Mouse (Mus musculus): ENCODE data around the gene Apoc1.
"Not testable (repeated sequence)": the region's sequence is repeated elsewhere in the genome, so short reads cannot be mapped to it uniquely, and the experiment has no call there.

Apoc1 gene

GRCm38 (mm10) chr7:19705271-19705670, 12.8 kb upstream of the Apoc1 start:
- DNase-seq (ENCODE audit: low read depth, low spot score) = no peak

GRCm38 (mm10) chr7:19704475-19704874, 12.0 kb upstream of the Apoc1 start:
- no peak for DNase-seq (ENCODE audit: low read depth, low spot score)

- DNase-seq (ENCODE audit: low read depth, low spot score) = no peak
Measured at GRCm38 (mm10) chr7:19702859-19703555, 10.5 kb upstream of the Apoc1 start.

GRCm38 (mm10) chr7:19701069-19701761, 8.8 kb upstream of the Apoc1 start:
- peak; percentile 75 for DNase-seq (ENCODE audit: low read depth, low spot score)

- no peak for DNase-seq (ENCODE audit: low read depth, low spot score)
Measured at GRCm38 (mm10) chr7:19700299-19701068, 8.0 kb upstream of the Apoc1 start.

- DNase-seq (ENCODE audit: low read depth, low spot score) = no peak
Measured at GRCm38 (mm10) chr7:19699827-19700148, 7.3 kb upstream of the Apoc1 start.

GRCm38 (mm10) chr7:19698907-19699826, 6.7 kb upstream of the Apoc1 start, which contains the start of gene Apoe:
Gene Apoe (minus strand): TSS chr7:19699188.
- DNase-seq (ENCODE audit: low read depth, low spot score) = no peak

- no peak for DNase-seq (ENCODE audit: low read depth, low spot score)
Measured at GRCm38 (mm10) chr7:19697949-19698906, 5.8 kb upstream of the Apoc1 start.

- DNase-seq (ENCODE audit: low read depth, low spot score) = no peak
Measured at GRCm38 (mm10) chr7:19696336-19696873, 3.9 kb upstream of the Apoc1 start.

GRCm38 (mm10) chr7:19695881-19696280, 3.4 kb upstream of the Apoc1 start:
- DNase-seq (ENCODE audit: low read depth, low spot score) = no peak

- no peak for DNase-seq (ENCODE audit: low read depth, low spot score)
Measured at GRCm38 (mm10) chr7:19695213-19695594, 2.7 kb upstream of the Apoc1 start.

GRCm38 (mm10) chr7:19694336-19695212, 2.1 kb upstream of the Apoc1 start:
- no peak for DNase-seq (ENCODE audit: low read depth, low spot score)

GRCm38 (mm10) chr7:19693421-19693820, 961 bp upstream of the Apoc1 start:
- no peak for DNase-seq (ENCODE audit: low read depth, low spot score)

GRCm38 (mm10) chr7:19691434-19691833, 1.0 kb downstream of the Apoc1 start:
- DNase-seq (ENCODE audit: low read depth, low spot score) = no peak

GRCm38 (mm10) chr7:19690845-19691244, 1.6 kb downstream of the Apoc1 start:
- no peak for DNase-seq (ENCODE audit: low read depth, low spot score)

GRCm38 (mm10) chr7:19688611-19689010, 3.8 kb downstream of the Apoc1 start:
- no peak for DNase-seq (ENCODE audit: low read depth, low spot score)

GRCm38 (mm10) chr7:19688101-19688500, 4.4 kb downstream of the Apoc1 start:
- no peak for DNase-seq (ENCODE audit: low read depth, low spot score)

GRCm38 (mm10) chr7:19686927-19687583, 5.4 kb downstream of the Apoc1 start:
- DNase-seq (ENCODE audit: low read depth, low spot score) = not testable (repeated sequence)

- no peak for DNase-seq (ENCODE audit: low read depth, low spot score)
Measured at GRCm38 (mm10) chr7:19686521-19686920, 5.9 kb downstream of the Apoc1 start.

Data from 3T3-L1 (cell line).